27 mouse cellular contexts compared by ENCODE assay signal in the genomic region with DNA sequence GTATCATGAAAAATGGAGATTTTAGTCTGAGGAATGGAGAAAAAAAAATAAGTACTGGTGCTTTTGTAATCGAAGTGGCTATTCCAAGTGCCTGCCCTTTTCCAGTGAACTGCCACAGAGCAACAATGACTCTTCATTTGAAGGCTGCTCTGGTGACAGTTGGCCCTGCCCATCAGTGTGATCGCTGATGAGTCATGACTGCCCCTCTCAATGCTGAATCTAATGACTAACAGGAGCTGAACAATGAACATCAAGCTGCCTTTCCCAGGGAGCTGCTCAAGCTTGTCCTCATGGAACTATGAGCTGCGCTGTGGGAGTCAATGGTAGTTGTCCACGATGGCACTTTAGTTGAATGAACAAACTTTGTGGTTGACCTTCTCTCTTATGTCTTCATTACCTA.
A peak's percentile ranks its signal among the peaks of the same experiment; 100 is the strongest.
DNase-seq lines count a peak whose midpoint lies in the region; ATAC-seq lines count a peak whose summit lies in the region.
"Had no signal": no experiment of that assay in that cellular context is flagged by ENCODE, and none has a peak within 500 bp of the region (broad histone marks: within the 10 kb centered on the region; RNA-seq: fewer than 3 reads in every experiment).

No protein-coding gene starts in this region.

- no peak overlapping the region for H3K9ac ChIP-seq in hindbrain, embryonic 13.5 days
- H3K9ac ChIP-seq in kidney, embryonic 15.5 days, result no peak overlapping the region
- H3K9ac ChIP-seq: embryonic facial prominence, embryonic 15.5 days; forebrain, embryonic 15.5 days; hindbrain, embryonic 14.5 days; limb, embryonic 13.5 days; liver, embryonic 12.5 days had no signal

- peak; percentile 9 for DNase-seq in hindbrain, embryonic 10.5 days (ENCODE audit: low spot score)
- DNase-seq in R1 (ENCODE audit: low read depth, low spot score), result peak; percentile 9
- DNase-seq in adrenal gland, postnatal 14 days, result peak; percentile 59
- DNase-seq in retina, embryonic 14.5 days (ENCODE audit: low spot score), result peak; percentile 9
- DNase-seq in right cerebral cortex, postnatal 14 days, result no peak
- no peak for DNase-seq in midbrain, embryonic 10.5 days (ENCODE audit: low spot score)
- DNase-seq: B cell, adult 2 months; cerebellum, adult 11 months; cerebellum, adult 9-11 months; heart, adult 11 months; heart, postnatal 10 days; kidney, adult 2 months; kidney, postnatal 14 days; layer of hippocampus, postnatal 36 days; lung, adult 18-20 months; lung, postnatal 14 days; midbrain, embryonic 14.5 days; thymus, adult 18-20 months; thymus, postnatal 36 days had no signal

- no peaks in the 10 kb centered on the region for H3K27me3 ChIP-seq in hindbrain, embryonic 10.5 days (ENCODE audit: insufficient read depth, poor library complexity, severe bottlenecking)
- no peaks in the 10 kb centered on the region for H3K27me3 ChIP-seq in hindbrain, embryonic 13.5 days
- H3K27me3 ChIP-seq in kidney, embryonic 15.5 days, result no peaks in the 10 kb centered on the region
- H3K27me3 ChIP-seq in midbrain, embryonic 10.5 days (ENCODE audit: low read depth, poor library complexity, severe bottlenecking), result no peaks in the 10 kb centered on the region
- H3K27me3 ChIP-seq: embryonic facial prominence, embryonic 15.5 days; forebrain, embryonic 15.5 days; limb, embryonic 13.5 days; liver, embryonic 12.5 days had no signal

- 53% methylated on average over 4 of the region's 4 CpGs for WGBS in hindbrain, embryonic 10.5 days
- WGBS in hindbrain, embryonic 13.5 days, result 45% methylated on average over 4 of the region's 4 CpGs
- WGBS in kidney, embryonic 15.5 days, result 85% methylated on average over 4 of the region's 4 CpGs
- 70% methylated on average over 4 of the region's 4 CpGs for WGBS in midbrain, embryonic 10.5 days

- no peaks in the 10 kb centered on the region for H3K36me3 ChIP-seq in hindbrain, embryonic 10.5 days
- H3K36me3 ChIP-seq in hindbrain, embryonic 13.5 days, result no peaks in the 10 kb centered on the region
- no peaks in the 10 kb centered on the region for H3K36me3 ChIP-seq in kidney, embryonic 15.5 days
- H3K36me3 ChIP-seq in midbrain, embryonic 10.5 days, result no peaks in the 10 kb centered on the region
- H3K36me3 ChIP-seq: embryonic facial prominence, embryonic 15.5 days; forebrain, embryonic 15.5 days; limb, embryonic 13.5 days; liver, embryonic 12.5 days had no signal

- no peaks in the 10 kb centered on the region for H3K4me1 ChIP-seq in hindbrain, embryonic 10.5 days (replicated peaks)
- no peaks in the 10 kb centered on the region for H3K4me1 ChIP-seq in hindbrain, embryonic 13.5 days (replicated peaks)
- H3K4me1 ChIP-seq in kidney, embryonic 15.5 days, result no peaks in the 10 kb centered on the region
- no peaks in the 10 kb centered on the region for H3K4me1 ChIP-seq in midbrain, embryonic 10.5 days
- H3K4me1 ChIP-seq: embryonic facial prominence, embryonic 15.5 days; forebrain, embryonic 15.5 days; limb, embryonic 13.5 days; liver, embryonic 12.5 days had no signal

- H3K9me3 ChIP-seq in hindbrain, embryonic 10.5 days, result peaks cover 6% of the 10 kb centered on the region; the same call in 1 of the 2 replicates
- H3K9me3 ChIP-seq in hindbrain, embryonic 13.5 days, result no peaks in the 10 kb centered on the region
- H3K9me3 ChIP-seq in kidney, embryonic 15.5 days (replicated peaks), result no peaks in the 10 kb centered on the region
- peaks cover 11% of the 10 kb centered on the region; the same call in 1 of the 2 replicates for H3K9me3 ChIP-seq in midbrain, embryonic 10.5 days (replicated peaks)
- H3K9me3 ChIP-seq: embryonic facial prominence, embryonic 15.5 days; forebrain, embryonic 15.5 days; liver, embryonic 12.5 days had no signal

- H3K27ac ChIP-seq in hindbrain, embryonic 10.5 days, result no peak overlapping the region
- H3K27ac ChIP-seq in hindbrain, embryonic 13.5 days, result no peak overlapping the region
- no peak overlapping the region for H3K27ac ChIP-seq in kidney, embryonic 15.5 days
- H3K27ac ChIP-seq in midbrain, embryonic 10.5 days (replicated peaks), result no peak overlapping the region
- H3K27ac ChIP-seq: embryonic facial prominence, embryonic 15.5 days; forebrain, embryonic 15.5 days; hindbrain, embryonic 14.5 days; limb, embryonic 13.5 days; liver, embryonic 12.5 days had no signal

- no peak overlapping the region for H3K4me3 ChIP-seq in hindbrain, embryonic 10.5 days
- no peak overlapping the region for H3K4me3 ChIP-seq in hindbrain, embryonic 13.5 days
- H3K4me3 ChIP-seq in kidney, embryonic 15.5 days (replicated peaks), result no peak overlapping the region
- H3K4me3 ChIP-seq in midbrain, embryonic 10.5 days, result no peak overlapping the region
- H3K4me3 ChIP-seq: embryonic facial prominence, embryonic 15.5 days; forebrain, embryonic 15.5 days; limb, embryonic 13.5 days; liver, embryonic 12.5 days had no signal

- no peak overlapping the region for H3K4me2 ChIP-seq in hindbrain, embryonic 13.5 days
- no peak overlapping the region for H3K4me2 ChIP-seq in kidney, embryonic 15.5 days
- H3K4me2 ChIP-seq: embryonic facial prominence, embryonic 15.5 days; forebrain, embryonic 15.5 days; heart, embryonic 11.5 days; hindbrain, embryonic 14.5 days; limb, embryonic 13.5 days; liver, embryonic 12.5 days had no signal

- ATAC-seq in hindbrain, embryonic 13.5 days (ENCODE audit: low FRiP score), result no peak
- ATAC-seq in kidney, embryonic 15.5 days (replicated peaks; ENCODE audit: low FRiP score), result no peak
- ATAC-seq: liver, embryonic 12.5 days had no signal

Comparison
In these comparisons a context has a peak if more than half of its experiments do, and no peak if none do; other contexts are left out.
1. DNase-seq: peak in hindbrain, embryonic 10.5 days (single experiment), R1 (single experiment), adrenal gland, postnatal 14 days (single experiment) and retina, embryonic 14.5 days (single experiment); none in right cerebral cortex, postnatal 14 days (single experiment) and midbrain, embryonic 10.5 days (single experiment).